Mouse (Mus musculus) spleen, postnatal 4 days (tissue): ENCODE measurements around the gene Irak1.

Experiments
- DNase-seq, 2 experiments: peaks; one replicate each; pipeline ENCODE4 v3.0.0; 2022; ENCODE audit warnings: low spot score in 2 of 2

Irak1 gene

DNA sequence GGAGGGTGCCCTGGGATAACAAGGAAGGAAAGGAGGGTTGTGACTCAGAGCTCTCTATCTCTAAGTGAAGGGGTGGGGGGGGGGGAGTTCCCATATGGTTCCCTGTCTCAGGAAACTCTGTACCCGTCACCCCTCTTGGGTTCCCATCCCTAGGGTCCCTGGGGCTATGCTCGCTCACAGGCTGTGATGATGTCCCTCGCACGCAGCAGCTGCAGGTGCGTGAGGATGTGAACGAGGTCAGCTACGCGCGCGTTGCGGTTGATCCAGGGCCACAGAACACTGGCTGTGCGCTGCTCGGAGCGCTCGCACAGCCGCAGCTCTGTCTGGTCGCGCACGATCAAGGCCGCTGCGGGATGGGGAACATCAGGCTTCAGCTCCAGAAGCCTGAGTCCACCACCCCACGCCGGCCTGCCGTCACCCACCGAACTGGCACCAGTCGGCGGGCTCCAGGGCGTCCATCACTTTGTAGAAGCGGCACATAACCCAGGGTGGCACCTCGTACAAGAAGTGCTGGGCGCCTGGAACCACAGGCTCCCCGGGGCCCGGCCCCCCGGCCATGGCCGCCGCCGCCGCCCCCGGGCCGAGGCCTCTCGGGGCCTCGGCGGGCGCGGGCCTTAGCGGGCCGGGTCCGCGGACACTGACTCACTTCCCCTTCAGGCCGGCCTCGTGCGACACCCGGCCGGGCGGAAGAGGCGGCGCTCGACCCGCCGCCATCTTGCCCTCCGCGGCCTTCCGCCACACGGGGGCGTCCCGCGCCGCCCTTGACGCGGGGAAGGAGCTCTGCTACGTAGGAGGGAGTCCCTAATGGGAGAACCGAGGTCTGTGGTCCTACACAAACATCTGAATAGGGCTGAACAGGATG, at the start of gene Irak1:
Irak1 (minus strand) TSS at position 731 of the 862 bp plus-strand sequence.
- peak; percentile 83 to 93 for DNase-seq

- no peak for DNase-seq
These were observed 47.1 kb upstream of the Irak1 start for GRCm38 (mm10) chrX:74070794-74071193.

DNA sequence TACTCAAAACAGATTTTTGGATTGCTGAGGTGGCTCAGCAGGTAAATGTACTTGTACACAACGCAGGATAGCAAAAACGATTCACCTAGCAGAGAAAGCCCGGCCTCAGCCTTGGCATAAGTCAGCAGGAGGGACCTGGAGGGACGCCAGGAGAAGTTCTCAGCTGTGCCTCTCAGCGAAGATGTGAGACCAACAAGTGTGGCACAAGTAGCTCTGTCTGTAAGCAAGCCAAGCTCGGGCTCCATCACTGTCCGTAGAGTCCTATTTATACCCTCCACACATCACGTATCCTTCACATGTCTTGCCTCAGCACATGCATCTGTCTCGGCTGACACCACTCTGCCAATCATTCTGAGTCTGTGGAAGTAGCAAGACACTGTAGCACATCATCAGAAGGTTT, 44.2 kb upstream of the Irak1 start:
- DNase-seq = no peak

DNA sequence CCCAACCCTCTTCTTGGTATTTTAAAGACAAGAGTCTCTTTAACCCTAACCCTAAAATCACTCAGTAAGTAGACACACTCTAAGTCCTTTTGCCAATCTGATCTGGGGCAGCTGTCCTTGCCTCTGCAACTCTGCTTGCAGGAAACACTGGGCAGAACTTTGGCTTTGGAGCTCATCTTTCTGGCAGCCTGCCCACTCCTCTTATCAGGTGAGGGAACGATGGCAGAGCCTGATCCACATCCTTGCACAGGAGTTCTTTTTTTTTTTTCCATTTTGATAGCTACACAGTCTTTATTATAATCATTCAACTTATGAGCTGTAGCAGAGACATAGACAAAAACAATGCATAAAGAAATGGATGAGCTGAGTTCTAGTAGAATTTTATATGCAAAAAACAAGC, 21.4 kb upstream of the Irak1 start:
- DNase-seq = no peak

DNA sequence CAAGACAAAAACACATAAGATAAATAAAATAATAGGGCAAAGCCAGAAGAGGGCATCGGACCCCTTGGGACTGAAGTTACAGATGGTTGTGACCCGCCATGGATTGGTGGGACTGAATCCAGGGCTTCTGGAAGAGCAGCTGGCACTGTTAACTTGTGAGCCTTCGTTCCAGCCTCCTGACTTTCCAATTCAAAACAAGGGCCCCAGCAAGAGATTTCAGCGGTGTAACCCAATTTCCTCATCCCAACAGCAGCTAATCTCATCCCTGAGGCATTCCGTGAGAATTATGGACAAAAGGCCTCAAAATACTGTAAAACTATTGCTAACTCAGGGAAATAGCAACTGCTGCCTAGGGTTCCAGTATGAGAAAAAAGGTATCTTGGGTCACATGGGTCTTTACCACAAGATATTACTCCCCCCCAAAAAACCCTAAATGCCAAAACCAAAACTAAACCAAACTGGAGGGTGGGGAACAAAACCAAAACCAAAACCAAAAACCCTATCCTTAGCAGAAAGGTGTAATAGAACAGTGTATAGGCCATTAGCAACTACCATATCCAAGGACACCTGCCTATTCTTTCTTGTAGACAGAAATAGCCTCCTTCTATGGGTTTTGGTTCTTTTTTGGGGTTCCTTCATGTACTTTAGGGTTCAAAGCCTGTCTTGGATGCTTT, 14.1 kb upstream of the Irak1 start:
- DNase-seq = no peak

- no peak for DNase-seq
These were observed 6.3 kb upstream of the Irak1 start for GRCm38 (mm10) chrX:74030000-74030399.

- DNase-seq = peak; percentile 15 to 67
These were observed 927 bp downstream of the Irak1 start for GRCm38 (mm10) chrX:74022795-74023187.

GRCm38 (mm10) chrX:74014597-74014996, 9.1 kb downstream of the Irak1 start:
- DNase-seq = no peak

DNA sequence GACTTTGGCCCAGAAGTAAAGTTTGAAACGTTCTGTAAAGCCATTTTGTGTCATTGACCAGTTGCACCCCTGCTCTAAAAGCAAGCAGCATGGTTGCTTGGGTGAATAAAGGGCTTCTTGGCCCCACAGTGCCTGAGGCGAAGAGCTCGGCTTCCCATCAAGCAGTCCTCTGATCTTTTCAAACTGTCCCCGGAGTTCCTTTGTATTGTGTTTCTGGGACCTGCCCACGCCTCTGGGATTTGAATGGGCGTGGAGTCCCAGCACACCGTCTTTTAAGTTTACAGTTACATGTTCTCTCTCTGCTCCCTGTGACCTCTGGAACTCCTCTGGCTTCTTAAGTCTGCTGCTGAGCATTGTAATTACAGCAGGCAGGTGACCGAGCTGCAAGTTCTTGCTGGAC, 15.7 kb downstream of the Irak1 start:
- no peak for DNase-seq

GRCm38 (mm10) chrX:74006401-74006800, 17.3 kb downstream of the Irak1 start:
- DNase-seq = no peak

GRCm38 (mm10) chrX:74003644-74004043, 20.1 kb downstream of the Irak1 start:
- DNase-seq = no peak

DNA sequence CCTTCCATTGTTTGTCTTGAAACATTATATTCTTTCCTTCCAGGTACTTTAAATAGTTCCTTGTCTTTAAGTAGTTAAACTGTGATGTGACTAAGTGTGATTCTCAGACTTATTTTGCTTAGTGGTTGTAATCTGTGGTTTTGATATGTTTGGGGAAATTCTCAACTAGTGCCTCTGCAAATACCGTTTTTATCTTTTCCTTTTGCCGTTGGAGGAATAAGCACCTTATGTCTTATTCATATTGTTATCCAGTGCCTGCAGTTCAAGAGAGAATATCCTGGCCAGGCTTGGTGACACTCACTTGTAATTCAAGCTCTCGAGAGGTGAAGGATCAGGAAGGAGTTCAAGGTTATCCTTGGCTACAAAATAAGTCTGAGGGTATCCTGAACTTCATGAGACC, 22.7 kb downstream of the Irak1 start:
- DNase-seq = no peak

- peak; percentile 53 to 64 for DNase-seq
These were observed 24.5 kb downstream of the Irak1 start for GRCm38 (mm10) chrX:73998911-73999869.

GRCm38 (mm10) chrX:73977783-73978182, 45.9 kb downstream of the Irak1 start:
- no peak for DNase-seq

GRCm38 (mm10) chrX:73976283-73976682, 47.4 kb downstream of the Irak1 start:
- no peak for DNase-seq

- DNase-seq = no peak
These were observed 50.9 kb downstream of the Irak1 start for GRCm38 (mm10) chrX:73972774-73973173.

GRCm38 (mm10) chrX:73970781-73971180, 52.9 kb downstream of the Irak1 start:
- DNase-seq = peak in 1 of 2 experiments; percentile 21

GRCm38 (mm10) chrX:73969729-73970128, 54.0 kb downstream of the Irak1 start:
- DNase-seq = peak in 1 of 2 experiments; percentile 35

GRCm38 (mm10) chrX:73969167-73969566, 54.6 kb downstream of the Irak1 start:
- no peak for DNase-seq

GRCm38 (mm10) chrX:73967177-73968075, 56.3 kb downstream of the Irak1 start:
- DNase-seq = peak; percentile 83 to 89
